Mouse (Mus musculus) right cerebral cortex, postnatal 25 days (tissue): Measurements from ENCODE around the gene Zgrf1.

Source experiments
- DNase-seq: peaks from one replicate; pipeline ENCODE4 v3.0.0; 2022

Zgrf1 gene

GRCm38 (mm10) chr3:127565129-127565528 is 11.8 kb downstream of the Zgrf1 start:
- no peak for DNase-seq

- peak; percentile 27 for DNase-seq
These were observed 19.3 kb downstream of the Zgrf1 start for GRCm38 (mm10) chr3:127572557-127572956.

DNA sequence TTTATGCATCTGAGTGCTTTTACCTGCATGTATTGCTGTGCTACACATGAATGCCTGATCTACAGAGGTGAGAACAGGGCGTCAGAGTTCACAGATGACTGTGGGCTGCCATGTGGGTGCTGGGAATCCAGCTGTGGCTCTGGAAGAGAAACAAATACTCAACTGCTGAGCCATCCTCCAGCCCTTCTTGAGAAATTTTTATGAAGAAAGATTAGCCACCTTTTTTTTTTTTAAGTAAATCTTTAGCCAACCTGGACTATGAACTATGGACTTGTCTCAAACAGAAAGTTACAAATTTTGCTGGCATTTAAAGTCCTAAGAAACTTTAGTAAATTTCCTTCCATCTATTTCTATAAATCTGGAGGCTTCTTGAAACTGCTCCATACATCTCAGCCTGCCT is 43.8 kb downstream of the Zgrf1 start:
- DNase-seq: no peak

DNA sequence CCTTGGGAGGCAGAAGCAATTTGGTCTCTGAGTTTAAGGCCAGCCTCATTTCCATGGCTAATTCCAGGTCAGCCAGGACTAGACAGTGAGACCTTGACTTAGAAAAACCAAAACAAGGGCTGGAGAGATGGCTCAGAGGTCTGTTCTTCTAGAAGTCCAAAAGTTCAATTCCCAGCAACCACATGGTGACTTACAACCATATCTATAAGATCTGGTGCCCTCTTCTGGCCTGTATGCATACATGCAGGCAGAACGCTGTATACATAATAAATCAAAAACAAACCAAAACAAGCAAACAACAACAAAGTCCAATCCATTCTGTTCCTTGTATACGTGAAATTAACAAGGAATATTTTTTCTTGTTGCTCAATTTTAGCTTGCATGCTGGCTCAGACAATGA is 54.8 kb downstream of the Zgrf1 start:
- no peak for DNase-seq

GRCm38 (mm10) chr3:127625296-127625695 is 72.0 kb downstream of the Zgrf1 start:
- peak; percentile 45 for DNase-seq

DNA sequence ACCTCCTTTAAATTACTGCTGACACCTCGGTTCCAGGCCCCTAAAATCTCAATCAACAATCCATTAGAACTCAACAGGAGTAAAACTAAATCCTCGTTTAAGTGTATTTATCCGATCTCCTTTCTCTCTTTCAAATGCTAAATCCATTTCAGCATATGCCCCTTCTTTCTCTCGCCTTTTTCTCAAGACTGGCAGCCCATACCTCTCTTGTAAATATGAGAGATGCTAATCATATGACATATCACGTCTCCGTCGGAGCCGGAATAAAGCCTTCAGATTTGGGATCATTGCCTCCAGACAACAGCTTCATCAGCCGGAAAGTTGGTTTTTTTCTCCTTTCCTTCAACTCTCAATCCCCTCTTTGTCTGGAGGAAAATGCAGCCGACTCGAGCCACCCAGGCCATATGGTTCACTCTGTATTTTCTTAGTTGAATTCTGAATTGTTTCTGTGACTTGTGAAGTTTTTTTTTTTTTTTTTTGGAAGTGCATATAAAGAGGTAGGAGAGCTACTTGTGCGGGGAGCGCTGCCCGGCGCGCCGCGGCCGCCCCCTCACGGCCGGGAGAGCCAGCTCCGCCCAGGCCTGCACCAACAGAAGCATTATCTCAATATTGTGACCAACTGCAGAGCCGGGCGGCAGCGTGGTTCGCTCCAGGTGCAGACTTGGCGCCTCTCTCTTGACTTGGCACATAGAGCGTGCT is 72.6 kb downstream of the Zgrf1 start:
- DNase-seq: no peak

DNA sequence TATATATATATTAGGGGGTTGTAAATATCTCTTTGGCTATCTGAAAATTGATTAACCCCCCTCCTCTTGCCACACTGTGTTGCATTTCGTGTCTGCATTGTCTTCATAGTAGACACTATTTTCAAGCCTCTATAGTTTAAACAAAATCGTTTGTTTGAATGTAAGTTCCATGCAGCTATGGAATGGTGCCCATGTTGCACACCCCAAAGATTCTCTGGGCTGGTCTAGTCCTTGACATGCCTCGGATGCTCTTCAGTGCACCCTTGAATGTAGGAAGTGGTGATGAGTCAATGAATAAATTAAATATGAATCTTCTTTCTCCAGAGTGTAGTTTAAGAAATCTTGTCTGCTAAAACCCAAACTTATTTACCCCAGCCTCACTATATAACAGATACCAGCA is 73.2 kb downstream of the Zgrf1 start:
- no peak for DNase-seq

DNA sequence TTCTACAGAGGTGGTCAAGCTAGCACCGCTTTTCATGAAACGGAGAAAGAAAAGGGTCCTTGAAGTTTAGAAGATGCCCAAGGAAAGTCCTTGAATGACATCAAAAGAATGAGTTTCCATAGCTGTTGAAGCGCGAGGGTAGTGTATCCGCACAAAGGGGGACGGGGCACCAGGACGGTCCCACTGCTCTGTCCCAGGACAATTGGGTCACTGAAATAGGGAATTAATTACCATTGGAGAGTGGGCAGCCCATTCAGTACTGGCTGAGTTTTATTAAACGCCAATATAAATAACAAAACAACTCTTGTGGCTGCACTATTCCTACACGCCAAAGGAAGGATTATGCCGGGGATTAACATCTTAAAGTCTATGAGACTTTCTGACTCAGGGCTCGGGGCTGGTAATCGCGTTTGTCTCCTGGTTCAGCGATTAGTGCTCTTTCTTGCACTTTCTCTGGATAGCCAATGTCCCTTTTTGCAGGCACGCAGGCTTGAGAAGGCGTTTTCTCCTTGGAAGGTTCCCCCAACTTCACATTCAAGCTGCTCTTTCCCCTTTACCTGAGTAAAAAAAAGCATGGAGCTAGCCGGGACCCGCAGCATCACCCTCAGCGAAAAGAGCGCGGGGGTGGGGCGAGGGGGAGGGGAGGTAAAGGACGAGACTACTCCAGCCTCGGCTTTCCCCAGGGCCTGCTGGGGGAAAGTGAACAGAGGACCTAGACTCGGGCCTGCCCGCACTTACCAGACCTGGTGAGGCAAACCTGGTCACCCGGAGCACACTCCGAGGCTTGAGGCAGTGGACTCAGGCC is 74.1 kb downstream of the Zgrf1 start:
- DNase-seq: no peak

GRCm38 (mm10) chr3:127627956-127628310 is 74.6 kb downstream of the Zgrf1 start:
- no peak for DNase-seq

- DNase-seq: no peak
These were observed 75.3 kb downstream of the Zgrf1 start for GRCm38 (mm10) chr3:127628311-127629184.

DNA sequence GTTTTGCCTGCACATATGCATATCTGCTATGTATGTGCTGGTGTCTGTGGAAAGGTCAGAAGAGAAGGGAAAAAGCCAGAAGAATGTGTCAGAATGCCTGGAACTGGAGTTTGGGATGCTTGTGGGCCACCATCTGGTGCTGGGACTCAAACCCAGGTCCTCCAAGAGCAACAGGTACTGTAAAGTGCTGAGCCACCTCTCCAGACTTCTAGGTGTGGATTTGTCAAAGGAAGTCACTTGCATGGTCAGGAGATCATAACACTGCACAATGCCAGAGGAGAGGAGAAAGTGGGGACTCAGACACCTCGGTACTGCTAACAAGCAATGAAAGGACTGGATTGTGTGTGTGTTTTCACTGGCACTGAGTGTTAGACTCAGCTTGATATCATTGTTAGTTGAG is 76.9 kb downstream of the Zgrf1 start:
- DNase-seq: no peak

- DNase-seq: no peak
These were observed 77.6 kb downstream of the Zgrf1 start for GRCm38 (mm10) chr3:127630735-127631372.

DNA sequence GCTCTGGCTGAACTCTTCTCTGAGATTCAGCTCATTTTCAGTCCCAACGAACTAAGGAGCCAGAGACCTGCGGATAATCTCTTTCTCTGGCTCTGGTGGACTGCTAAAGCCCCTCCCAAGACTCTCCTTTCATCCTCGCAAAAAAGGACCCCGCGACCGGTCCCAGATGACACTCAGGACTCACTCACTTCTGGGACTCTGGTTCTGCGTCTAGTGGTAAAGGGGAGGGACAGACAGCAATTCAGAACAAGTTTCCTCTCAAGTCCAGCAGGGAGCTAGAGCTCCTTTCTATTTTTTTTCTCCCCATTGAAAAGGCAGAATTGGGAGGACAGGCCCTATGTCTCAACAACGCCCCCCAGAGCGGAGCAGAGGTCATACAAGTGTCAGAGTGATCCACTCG is 78.3 kb downstream of the Zgrf1 start:
- DNase-seq: no peak

GRCm38 (mm10) chr3:127632531-127632930 is 79.2 kb downstream of the Zgrf1 start:
- DNase-seq: peak; percentile 26

GRCm38 (mm10) chr3:127633080-127634032 is 80.1 kb downstream of the Zgrf1 start, which contains the start of gene Neurog2:
Neurog2 (plus strand) TSS chr3:127633135.
- DNase-seq: peak; percentile 38

DNA sequence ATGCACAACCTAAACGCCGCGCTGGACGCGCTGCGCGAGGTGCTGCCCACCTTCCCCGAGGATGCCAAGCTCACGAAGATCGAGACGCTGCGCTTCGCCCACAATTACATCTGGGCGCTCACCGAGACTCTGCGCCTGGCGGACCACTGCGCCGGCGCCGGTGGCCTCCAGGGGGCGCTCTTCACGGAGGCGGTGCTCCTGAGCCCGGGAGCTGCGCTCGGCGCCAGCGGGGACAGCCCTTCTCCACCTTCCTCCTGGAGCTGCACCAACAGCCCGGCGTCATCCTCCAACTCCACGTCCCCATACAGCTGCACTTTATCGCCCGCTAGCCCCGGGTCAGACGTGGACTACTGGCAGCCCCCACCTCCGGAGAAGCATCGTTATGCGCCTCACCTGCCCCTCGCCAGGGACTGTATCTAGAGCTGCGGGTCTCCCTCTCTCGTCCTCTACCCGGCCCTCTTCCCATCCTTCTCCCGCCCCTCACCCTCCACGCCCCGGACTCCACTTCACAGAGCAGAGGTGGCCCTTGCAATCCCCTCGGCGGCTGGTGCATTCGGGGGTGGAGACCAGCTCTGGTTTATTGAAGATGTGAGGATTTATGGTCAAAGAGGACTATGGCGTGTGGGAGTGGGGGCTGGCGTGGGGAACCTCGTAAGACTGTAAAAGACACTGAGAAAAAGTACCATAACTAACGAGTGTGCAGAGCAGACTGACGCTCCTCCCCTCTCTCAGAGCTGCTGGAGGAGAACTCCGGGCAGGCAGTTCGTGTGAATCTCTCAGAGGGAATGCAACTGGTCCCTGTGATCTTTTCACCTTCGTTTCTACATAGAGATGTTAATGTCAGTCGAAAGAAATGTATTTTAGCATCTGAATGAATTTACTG is 81.1 kb downstream of the Zgrf1 start:
- DNase-seq: peak; percentile 77

GRCm38 (mm10) chr3:127634984-127635349 is 81.7 kb downstream of the Zgrf1 start:
- DNase-seq: no peak

- DNase-seq: no peak
These were observed 86.8 kb downstream of the Zgrf1 start for GRCm38 (mm10) chr3:127639875-127640761.
